Mouse (Mus musculus) sigmoid colon, adult 10 weeks (tissue): Measurements from ENCODE around the gene Prrc2a. TPM values are rescaled to one million over a fixed set of nuclear protein-coding genes. Genes with fewer than 3 reads are reported as not detected.

Experiments used
- polyA plus RNA-seq: library from polyadenylated mRNA; stranded (reverse); fragments of 350-450 nt; fragmentation: Illumina TruSeq; extraction: RNeasy Lipid Tissue Mini Kit (QIAGEN cat#74804); gene quantifications from one replicate; pipeline ENCODE4 v1.2.3, GENCODE M21; 2014; ENCODE audit warnings: low read depth, low replicate concordance

Gene Prrc2a
- polyA plus RNA-seq, result 12.8 TPM

GRCm38 (mm10) chr17:35164568-35165450, at the start of gene Prrc2a:
Gene Prrc2a, minus strand, starts transcription at chr17:35164897.

DNA sequence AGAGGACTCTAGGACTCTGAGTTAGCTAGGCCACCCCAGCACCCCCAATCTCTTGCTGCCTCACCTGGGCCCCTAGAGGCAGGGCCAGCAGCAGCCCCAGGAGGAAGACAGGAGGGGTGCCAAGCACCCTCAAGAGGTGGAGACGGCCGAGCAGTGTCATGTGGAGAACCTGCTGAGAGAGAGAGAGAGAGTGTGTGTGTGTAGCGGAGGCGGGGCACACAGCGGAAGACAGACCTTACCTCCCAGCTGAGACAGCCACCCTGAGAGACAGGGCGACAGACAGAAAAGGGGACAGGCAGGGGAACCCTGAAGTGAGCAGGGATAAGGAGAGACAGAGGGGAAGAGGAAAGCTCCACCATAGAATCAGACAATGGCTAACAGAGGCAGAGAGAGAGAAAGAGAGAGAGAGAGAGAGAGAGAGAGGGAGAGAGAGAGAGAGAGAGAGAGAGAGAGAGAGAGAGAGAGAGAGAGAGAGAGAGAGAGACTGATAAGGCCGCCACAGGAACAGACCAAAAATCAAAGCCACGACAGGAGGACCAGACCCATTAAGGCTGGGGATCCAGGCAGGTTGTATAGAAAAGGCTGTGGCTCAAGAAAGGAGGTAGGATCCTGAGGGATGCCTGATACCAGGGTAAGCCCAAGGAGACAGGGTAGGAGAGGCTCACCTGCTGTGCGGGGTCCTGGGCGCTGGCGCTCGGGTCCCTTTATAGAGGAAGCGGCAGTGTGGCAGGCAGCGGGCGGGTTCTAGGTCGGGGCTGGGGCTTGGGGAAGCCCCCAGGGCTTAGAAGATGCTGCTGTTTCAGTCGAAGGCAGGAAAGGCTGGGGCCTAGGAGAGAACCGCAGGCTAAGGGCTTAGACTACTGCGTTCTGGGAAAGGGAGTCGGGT, 40.0 kb upstream of the Prrc2a start, which contains the start of gene Lta:
Gene Lta, minus strand, starts transcription at position 858 of the 886 bp plus-strand sequence.

DNA sequence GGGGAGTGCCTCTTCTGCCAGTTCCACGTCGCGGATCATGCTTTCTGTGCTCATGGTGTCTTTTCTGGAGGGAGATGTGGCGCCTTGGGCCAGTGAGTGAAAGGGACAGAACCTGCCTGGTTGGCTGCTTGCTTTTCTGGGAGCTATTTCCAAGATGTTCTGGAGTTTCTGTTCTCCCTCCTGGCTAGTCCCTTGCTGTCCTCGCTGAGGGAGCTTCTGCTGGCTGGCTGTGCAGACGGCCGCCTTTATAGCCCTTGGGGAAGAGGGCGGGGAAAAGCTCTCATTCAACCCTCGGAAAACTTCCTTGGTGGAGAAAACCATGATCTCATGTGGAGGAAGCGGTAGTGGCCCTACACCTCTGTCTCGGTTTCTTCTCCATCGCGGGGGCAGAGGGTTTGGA, 37.1 kb upstream of the Prrc2a start, which contains the start of gene Tnf:
Gene Tnf, minus strand, starts transcription at position 221 of the 400 bp plus-strand sequence.

DNA sequence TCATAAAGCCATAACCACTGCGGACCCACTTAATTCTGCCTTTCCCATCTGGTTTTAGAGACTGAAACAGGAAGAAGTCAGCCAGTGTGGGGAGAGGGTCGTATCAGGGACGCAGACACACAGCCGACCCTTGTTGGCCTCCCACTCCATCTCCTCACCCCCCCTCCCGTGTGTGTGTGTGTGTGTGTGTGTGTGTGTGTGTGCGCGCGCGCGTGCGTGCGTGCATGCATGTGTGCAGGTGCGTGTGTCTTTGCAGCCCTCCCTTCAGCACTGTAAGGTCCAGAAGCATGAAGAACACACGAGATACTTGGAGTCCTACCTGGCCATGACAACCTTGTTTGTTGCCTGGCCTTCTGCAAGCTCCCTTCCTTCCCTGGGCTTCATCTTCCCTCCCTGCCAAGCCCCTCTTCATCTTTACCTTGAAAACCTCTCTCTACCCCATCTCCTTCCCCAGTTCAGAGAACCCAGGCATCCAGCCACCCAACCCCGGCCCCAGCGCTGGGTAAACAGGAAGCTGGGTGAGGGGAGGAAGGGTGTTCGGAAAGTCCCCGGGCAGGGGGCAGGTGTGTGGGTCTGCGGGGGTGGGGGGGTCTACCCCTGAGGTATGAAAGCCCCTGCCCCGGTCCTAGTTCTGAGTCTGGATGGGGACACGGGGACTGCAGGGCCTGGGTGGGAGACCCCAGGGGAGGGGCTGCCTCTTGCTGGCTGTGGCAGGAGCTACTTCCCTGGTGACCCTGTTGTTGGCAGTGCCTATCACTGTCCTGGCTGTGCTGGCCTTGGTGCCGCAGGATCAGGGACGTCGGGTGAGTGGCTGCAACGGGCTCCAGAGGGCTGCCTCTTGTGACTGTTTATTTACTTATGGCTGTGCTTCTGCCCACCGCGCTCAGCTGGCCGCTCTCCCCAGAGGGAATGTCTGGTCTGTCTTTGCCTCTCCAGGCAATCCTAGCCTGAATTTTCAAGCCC, 29.5 kb upstream of the Prrc2a start, which contains the start of gene Ltb:
Gene Ltb, plus strand, starts transcription at position 559 of the 963 bp plus-strand sequence.

GRCm38 (mm10) chr17:35187959-35188610, 23.4 kb upstream of the Prrc2a start, which contains the start of gene Lst1:
Gene Lst1, minus strand, starts transcription at chr17:35188439.

GRCm38 (mm10) chr17:35175968-35176367, 11.3 kb upstream of the Prrc2a start, which contains the start of gene Aif1:
Gene Aif1, minus strand, starts transcription at chr17:35176068.

GRCm38 (mm10) chr17:35134801-35135590, 29.7 kb downstream of the Prrc2a start, which contains the start of gene Bag6:
Gene Bag6, plus strand, starts transcription at chr17:35135178.

GRCm38 (mm10) chr17:35131500-35132173, 33.1 kb downstream of the Prrc2a start, which contains the start of gene Apom:
Gene Apom, minus strand, starts transcription at chr17:35132050.

DNA sequence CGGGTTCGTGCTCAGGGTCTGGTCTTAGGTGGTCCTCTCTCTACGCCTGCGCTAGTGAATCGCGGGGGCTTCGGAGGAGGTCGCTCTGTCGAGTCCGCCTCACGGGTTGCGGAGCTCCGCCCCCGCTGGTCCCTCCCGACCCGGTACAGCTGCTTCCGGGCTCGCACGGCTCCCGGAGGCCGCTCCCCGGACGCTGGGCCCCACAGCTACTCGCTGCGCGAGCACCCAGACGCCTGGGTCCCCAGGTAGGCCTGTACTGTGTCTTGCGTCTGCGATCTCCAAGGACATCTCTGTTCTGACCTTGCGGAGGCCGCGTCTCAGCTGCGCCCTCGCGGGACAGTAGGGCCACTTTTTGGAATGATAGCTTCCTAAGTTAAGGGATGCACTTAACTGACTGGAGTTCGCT, 38.5 kb downstream of the Prrc2a start, which contains the start of gene D17H6S53E:
Gene D17H6S53E, plus strand, starts transcription at position 168 of the 406 bp plus-strand sequence.

GRCm38 (mm10) chr17:35121871-35122303, 42.8 kb downstream of the Prrc2a start, which contains the start of gene Csnk2b:
Gene Csnk2b, minus strand, starts transcription at chr17:35122053.

DNA sequence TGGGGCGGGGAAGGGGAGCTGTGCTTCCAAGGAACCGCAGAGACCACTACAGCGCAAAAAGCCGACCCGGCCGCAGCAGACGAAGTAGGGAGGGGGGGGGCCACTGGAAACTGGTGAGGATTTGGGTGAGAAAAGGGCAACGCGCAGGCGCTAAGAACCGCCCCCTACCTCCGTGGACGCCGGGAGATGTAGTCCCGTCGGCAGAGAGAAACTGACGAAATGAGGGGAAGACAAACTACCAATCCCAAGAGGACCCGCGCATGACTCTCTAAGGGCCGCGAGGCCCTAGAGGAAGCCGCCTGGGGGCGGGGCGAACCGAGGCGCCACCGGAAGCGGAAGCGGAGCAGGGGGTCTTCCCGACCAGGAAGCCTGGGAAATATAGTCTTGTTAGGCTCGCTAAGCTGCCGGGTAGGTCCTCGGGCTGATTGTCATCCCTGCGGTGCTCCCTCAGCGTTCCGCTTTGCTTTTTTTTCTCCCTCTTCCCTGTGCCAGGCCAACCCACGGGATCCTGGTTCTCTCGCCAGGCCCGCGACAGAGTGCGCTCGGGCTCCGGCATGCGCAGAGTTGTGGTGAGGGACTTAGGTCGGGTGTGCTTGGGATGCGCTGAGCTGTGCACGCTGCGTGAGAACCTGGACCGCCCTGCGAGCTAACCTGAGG, 43.4 kb downstream of the Prrc2a start, which contains the start of gene Gpank1:
Gene Gpank1, plus strand, starts transcription at position 313 of the 657 bp plus-strand sequence.

GRCm38 (mm10) chr17:35115046-35116019, 49.4 kb downstream of the Prrc2a start, which contains the start of gene Ly6g5b:
Gene Ly6g5b, minus strand, starts transcription at chr17:35115428.

GRCm38 (mm10) chr17:35108097-35108496, 56.6 kb downstream of the Prrc2a start, which contains the start of gene Ly6g5c:
Gene Ly6g5c, plus strand, starts transcription at chr17:35108279.

